Mouse (Mus musculus): Measurements from ENCODE around the gene Mcub. TPM values are rescaled to one million over a fixed set of nuclear protein-coding genes. Genes with fewer than 3 reads are reported as not detected.

Gene Mcub
- polyA plus RNA-seq, 1 experiment from 2014 or later: 12.4 TPM

DNA sequence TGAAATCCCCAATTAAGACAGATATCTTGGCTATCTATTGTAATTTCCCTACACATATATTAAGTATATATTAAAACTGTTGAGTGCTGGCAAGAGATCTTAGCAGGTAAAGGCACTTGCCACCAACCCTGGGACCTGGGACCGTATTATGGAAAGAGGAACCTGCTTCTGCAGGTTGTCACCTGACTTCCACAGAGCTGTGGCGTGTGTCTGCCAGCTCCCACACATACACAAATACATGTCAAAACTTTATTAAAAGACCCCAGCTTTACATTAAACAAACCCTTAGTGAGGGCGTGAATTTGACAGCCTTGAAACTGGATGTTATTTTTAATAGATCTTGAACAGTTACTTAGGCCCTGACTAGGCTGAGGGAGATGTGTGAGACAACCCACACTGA, 66.6 kb downstream of the Mcub start:
- ATAC-seq (no peak), DNase-seq (ENCODE audit: low read depth, low spot score) (no peak)
- ChIA-PET CTCF (interaction anchor here (1.2 kb wide), 1 partner anchor 15 kb away, joined by 4 read pairs; no protein-coding TSS in a partner anchor), POLR2A (interaction anchor here (0.5 kb wide), 1 partner anchor 22 kb away, joined by 3 read pairs; no protein-coding TSS in a partner anchor)
- no peak for TF ChIP-seq CTCF (IDR thresholded peaks at IDR 0.05)
- in situ Hi-C loops (cut with MboI; ENCODE audit: low pct_unique_long_range_greater_than_20kb): loop anchor here (5.0 kb wide), 1 partner anchor 76 kb away; no protein-coding TSS in a partner anchor
- no peaks in the 10 kb centered on the region for H3K27me3 ChIP-seq

DNA sequence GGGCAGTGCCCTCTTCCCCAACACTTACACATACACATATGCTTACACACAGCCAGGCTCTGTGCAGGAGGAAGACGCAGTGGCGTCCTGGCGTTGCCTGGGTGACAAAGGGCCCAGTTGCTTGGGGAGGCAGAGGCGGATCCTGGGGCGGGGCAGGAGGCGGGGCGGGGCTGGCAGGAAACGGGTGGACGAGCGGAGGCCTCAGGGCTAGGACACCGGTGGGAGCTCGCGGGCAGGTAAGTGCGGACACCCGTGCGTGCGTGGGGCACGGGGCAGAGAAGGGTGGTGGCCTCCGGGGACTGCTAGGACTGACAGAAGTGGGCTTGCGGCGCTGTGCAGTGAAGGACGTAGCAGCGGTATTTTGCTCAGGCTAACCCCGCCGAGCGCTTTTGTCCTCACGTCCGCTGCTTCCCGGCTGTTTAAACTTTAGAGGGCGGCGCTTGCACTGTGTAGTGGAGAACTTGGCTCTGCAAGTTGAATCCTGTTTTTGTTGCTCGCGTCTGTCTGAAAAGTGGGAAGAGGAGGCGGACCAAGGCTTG, 68.7 kb downstream of the Mcub start, which contains the start of gene Casp6:
TSS of gene Casp6 (plus strand) at position 155 of the 539 bp plus-strand sequence.
- no peak for TF ChIP-seq CTCF (IDR thresholded peaks at IDR 0.05)
- DNase-seq (ENCODE audit: low read depth, low spot score) (no peak), ATAC-seq (peak; percentile 96)
- ChIA-PET CTCF (no interaction called here), POLR2A (no interaction called here)
- in situ Hi-C loops (cut with MboI; ENCODE audit: low pct_unique_long_range_greater_than_20kb): loop anchor here (5.0 kb wide), 1 partner anchor 74 kb away; no protein-coding TSS in a partner anchor
- no peaks in the 10 kb centered on the region for H3K27me3 ChIP-seq

DNA sequence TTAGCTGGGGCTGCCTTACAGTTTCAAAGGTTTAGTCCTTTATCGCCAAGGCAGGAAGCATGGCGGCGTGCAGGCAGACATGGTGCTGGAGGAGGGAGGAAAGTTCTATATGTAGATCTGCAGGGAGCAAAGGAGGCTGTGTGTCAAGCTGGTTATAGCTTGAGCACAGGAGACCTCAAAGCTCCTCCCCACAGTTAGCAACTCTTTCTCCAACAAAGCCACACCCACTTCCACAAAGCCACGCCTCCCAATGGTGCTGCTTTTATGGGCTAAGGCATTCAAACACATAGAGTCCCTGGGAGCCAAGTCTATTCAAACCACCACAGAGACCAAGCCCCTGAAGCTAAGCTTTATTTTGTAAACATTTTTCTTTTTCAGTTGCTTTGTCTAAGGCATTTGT, 71.1 kb downstream of the Mcub start:
- ChIA-PET CTCF (interaction anchor here (0.9 to 1.8 kb wide), 3 partner anchors 10 to 34 kb away, joined by 3 to 5 read pairs (median 4); no protein-coding TSS in a partner anchor), POLR2A (no interaction called here)
- no peak for ATAC-seq
- no peaks in the 10 kb centered on the region for H3K27me3 ChIP-seq
- no peak for TF ChIP-seq CTCF (IDR thresholded peaks at IDR 0.05)
- no peak for DNase-seq (ENCODE audit: low read depth, low spot score)
- in situ Hi-C loops (cut with MboI; ENCODE audit: low pct_unique_long_range_greater_than_20kb): no loop called here

DNA sequence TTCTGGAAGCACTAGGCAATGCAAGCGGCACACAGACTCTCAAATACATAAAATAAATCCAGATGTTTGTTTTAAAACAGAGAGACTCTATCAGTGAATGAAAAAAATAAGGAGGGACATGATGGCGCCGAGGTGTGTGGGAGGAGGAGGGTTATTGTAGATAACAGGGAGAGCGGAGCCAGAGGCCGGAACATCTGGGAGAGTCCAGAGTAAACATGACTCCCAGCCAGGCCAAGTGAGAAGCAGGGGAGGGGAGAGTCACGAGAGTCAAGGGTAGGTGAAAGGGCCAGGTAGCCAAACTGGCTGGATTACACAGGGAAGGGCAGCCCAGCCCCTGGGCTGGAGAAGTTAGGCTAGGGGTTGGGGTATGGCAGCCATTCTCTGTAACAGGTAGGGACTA, 73.4 kb downstream of the Mcub start:
- no peak for ATAC-seq
- POLR2A ChIA-PET: no interaction called here
- CTCF ChIA-PET: no interaction called here

DNA sequence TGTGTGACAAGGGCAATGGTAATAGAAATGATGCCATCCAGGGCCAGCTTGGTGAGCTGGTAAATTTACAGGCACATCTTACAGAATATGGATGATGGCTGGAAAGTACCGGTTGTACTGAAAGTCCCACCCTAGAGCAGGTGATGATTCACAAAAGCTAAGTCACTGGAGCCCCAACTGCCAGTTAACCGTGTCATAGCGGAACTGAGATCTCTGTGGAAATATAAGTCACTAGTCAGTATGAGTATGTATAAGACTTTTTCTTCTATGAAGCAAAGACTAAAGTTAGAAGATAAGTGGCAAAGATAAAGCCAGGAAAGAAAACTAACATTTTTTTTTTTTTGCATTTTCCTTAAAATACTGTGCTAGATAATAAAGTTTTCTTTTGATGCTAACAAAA, 76.9 kb downstream of the Mcub start:
- in situ Hi-C loops (cut with MboI; ENCODE audit: low pct_unique_long_range_greater_than_20kb): no loop called here
- ATAC-seq (no peak), DNase-seq (ENCODE audit: low read depth, low spot score) (no peak)
- H3K27me3 ChIP-seq: no peaks in the 10 kb centered on the region
- POLR2A ChIA-PET: no interaction called here
- no peak for TF ChIP-seq CTCF (IDR thresholded peaks at IDR 0.05)
- CTCF ChIA-PET: no interaction called here

More for the DNA sequence above, 73.4 kb downstream of the Mcub start:
- in situ Hi-C loops (cut with MboI; ENCODE audit: low pct_unique_long_range_greater_than_20kb): no loop called here
- no peaks in the 10 kb centered on the region for H3K27me3 ChIP-seq
- DNase-seq (ENCODE audit: low read depth, low spot score): no peak
- TF ChIP-seq CTCF (IDR thresholded peaks at IDR 0.05): no peak

DNA sequence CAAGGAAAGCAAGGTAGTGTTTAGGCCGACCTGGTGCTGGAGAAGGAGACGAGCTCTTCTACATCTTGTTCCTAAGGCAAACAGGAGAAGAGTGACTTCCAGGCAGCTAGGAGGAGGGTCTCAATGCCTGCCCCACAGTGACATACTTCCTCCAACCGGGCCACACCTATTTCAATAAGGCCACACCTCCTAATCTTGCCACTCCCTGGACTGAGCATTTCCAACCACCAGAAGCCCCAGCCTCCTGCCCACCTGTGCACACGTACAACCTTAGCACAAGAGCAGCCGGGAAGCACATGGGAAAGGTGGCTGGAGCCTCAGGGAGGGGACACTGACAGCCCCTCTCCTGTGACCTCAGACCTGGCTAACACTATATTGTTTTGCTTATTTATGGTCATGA, 78.0 kb downstream of the Mcub start:
- ATAC-seq (no peak), DNase-seq (ENCODE audit: low read depth, low spot score) (no peak)
- in situ Hi-C loops (cut with MboI; ENCODE audit: low pct_unique_long_range_greater_than_20kb): no loop called here

DNA sequence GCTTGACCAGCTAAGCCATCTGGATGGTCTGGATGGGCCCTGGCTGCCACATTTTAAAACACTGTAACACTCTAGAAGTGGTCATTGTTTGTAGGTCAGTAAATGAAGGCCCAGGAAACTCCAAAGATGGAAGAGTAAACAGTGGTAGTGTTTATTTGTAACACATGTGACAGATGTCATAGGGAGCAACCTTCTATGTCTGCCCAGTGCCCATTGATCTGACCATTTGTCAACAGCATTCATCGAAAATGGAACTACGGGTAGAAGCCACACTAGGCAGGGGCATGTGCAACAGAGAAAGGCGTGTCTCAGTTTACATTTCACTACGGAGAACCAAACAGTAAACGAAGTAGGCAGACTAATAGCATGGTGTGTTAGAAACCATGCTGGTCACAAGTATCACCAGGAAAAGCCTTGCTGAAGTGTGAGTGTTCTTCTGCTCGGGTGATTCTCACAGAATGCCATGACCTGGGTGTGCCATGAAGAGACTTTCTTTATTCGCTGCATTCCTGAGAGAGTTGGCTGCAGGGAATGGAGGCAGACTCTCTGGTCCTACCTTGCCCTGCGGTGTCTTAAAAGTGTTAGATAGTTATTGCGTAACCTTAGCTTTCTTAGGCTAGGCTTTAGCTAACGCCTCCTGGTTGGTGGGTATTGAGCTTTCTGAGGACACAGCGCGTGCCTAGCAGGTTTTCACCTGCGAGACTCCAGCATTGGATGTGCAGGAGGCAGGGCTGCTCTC, 82.1 kb downstream of the Mcub start:
- no peak for ATAC-seq
- H3K27me3 ChIP-seq: no peaks in the 10 kb centered on the region
- no peak for DNase-seq (ENCODE audit: low read depth, low spot score)
- in situ Hi-C loops (cut with MboI; ENCODE audit: low pct_unique_long_range_greater_than_20kb): no loop called here
- CTCF ChIA-PET: interaction anchor here (1.7 kb wide), 1 partner anchor 11 kb away, joined by 5 read pairs; no protein-coding TSS in a partner anchor
- POLR2A ChIA-PET: no interaction called here
- TF ChIP-seq CTCF (IDR thresholded peaks at IDR 0.05): no peak

More for the DNA sequence above, 78.0 kb downstream of the Mcub start:
- TF ChIP-seq CTCF (IDR thresholded peaks at IDR 0.05): no peak
- no peaks in the 10 kb centered on the region for H3K27me3 ChIP-seq
- CTCF ChIA-PET: interaction anchor here (0.6 to 1.6 kb wide), 2 partner anchors 26 to 69 kb away, joined by 3 read pairs; no protein-coding TSS in a partner anchor
- POLR2A ChIA-PET: no interaction called here

DNA sequence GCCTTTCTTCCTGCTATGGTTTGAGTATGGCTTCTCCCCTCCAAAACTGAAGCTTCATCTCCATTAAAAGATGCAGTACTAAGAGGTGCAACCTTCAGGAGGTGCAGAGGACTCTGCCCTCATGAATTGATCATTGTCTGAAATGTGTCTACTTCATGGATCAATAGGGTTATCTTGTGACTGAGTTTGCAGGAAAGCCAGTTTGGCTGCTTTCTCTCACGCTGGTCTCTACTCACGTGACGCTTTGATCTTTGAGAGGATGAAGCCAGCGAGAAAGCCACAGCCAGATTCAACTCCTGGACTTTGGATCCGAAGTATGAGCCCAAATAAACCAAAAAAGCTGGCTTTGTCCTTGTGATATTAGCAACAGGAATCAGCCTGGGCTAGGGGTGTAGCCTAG, 83.6 kb downstream of the Mcub start:
- DNase-seq (ENCODE audit: low read depth, low spot score) (no peak), ATAC-seq (no peak)
- H3K27me3 ChIP-seq: no peaks in the 10 kb centered on the region
- in situ Hi-C loops (cut with MboI; ENCODE audit: low pct_unique_long_range_greater_than_20kb): no loop called here
- ChIA-PET POLR2A (no interaction called here), CTCF (interaction anchor here (1.0 to 1.4 kb wide), 2 partner anchors 12 to 13 kb away, joined by 3 read pairs; no protein-coding TSS in a partner anchor)
- no peak for TF ChIP-seq CTCF (IDR thresholded peaks at IDR 0.05)

DNA sequence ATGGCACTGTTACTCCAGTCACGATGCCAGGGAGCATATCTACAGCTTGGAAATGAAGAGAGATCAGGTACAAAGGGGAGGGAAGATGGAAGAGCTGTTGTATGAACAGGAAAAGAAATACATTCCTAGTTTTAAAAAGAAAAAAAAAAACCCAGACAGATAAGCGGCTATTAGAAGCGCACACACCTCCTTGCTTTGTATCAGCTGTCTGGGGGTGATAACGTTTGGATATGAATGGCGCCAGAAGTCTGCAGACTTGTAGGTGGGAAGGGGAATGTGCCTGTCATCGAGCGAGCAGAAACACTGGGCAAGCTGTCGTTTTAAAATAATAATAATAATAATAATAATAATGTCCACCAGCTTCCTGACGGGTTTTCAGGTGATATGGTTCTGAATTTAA, 84.4 kb downstream of the Mcub start:
- ATAC-seq (no peak), DNase-seq (ENCODE audit: low read depth, low spot score) (no peak)
- TF ChIP-seq CTCF (IDR thresholded peaks at IDR 0.05): no peak
- no peaks in the 10 kb centered on the region for H3K27me3 ChIP-seq
- in situ Hi-C loops (cut with MboI; ENCODE audit: low pct_unique_long_range_greater_than_20kb): no loop called here
- CTCF ChIA-PET: no interaction called here
- POLR2A ChIA-PET: no interaction called here

DNA sequence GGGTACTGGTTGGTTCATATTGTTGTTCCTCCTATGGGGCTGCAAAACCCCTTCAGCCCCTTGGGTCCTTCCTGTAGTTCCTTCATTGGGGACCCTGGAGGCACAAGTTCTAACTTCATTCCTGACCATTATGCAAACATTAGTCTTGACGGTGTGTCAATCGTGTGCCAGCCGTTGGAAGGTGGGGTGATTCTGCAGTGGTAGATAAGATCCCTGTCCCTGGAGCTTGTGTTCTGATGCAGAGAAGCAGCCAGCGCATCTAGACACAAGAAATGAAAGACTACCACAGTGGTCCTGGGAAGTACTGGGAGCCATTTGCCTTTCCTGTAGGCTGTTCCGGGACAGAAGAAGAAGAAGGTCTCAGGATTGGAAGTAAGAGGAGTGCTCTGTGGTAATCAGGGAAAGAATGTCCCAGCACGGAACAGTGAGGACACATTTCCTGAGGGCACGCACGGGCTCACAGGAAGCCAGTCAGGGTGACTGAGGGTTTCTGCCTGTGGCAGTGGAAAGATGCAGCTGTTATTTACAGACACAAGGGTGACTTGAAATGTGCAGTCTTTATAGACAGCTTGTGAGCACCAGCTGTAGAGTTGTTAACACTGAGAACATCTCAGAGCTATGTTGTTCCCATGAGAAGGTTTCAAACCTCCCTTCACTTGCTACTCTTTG, 88.9 kb downstream of the Mcub start:
- no peaks in the 10 kb centered on the region for H3K27me3 ChIP-seq
- in situ Hi-C loops (cut with MboI; ENCODE audit: low pct_unique_long_range_greater_than_20kb): no loop called here
- ATAC-seq (no peak), DNase-seq (ENCODE audit: low read depth, low spot score) (no peak)
- no peak for TF ChIP-seq CTCF (IDR thresholded peaks at IDR 0.05)
- CTCF ChIA-PET: interaction anchor here (1.3 kb wide), 1 partner anchor 10 kb away, joined by 3 read pairs; no protein-coding TSS in a partner anchor
- POLR2A ChIA-PET: no interaction called here

All from Patski (cell line).